Mouse (Mus musculus) cerebellum, postnatal 25 days (tissue): ENCODE data around the gene Stat3.
A peak's percentile ranks its signal among the peaks of the same experiment; 100 is the strongest.

Source experiments
- DNase-seq, 2 experiments: peaks; one replicate each; pipeline ENCODE4 v3.0.0; 2021; ENCODE audit warnings: mixed read lengths in 2 of 2

Gene Stat3

GRCm38 (mm10) chr11:100939512-100940151 lies at the start of gene Stat3:
Stat3 (minus strand) TSS chr11:100939540.
- peak; percentile 100 for DNase-seq

- no peak for DNase-seq
Observed at GRCm38 (mm10) chr11:100988674-100989073, 49.3 kb upstream of the Stat3 start.

GRCm38 (mm10) chr11:100985607-100986006 lies 46.3 kb upstream of the Stat3 start:
- DNase-seq, result no peak

GRCm38 (mm10) chr11:100983778-100984131 lies 44.4 kb upstream of the Stat3 start:
- no peak for DNase-seq

- peak; percentile 83 to 91 for DNase-seq
Observed at GRCm38 (mm10) chr11:100983125-100983777, 43.9 kb upstream of the Stat3 start.

DNA sequence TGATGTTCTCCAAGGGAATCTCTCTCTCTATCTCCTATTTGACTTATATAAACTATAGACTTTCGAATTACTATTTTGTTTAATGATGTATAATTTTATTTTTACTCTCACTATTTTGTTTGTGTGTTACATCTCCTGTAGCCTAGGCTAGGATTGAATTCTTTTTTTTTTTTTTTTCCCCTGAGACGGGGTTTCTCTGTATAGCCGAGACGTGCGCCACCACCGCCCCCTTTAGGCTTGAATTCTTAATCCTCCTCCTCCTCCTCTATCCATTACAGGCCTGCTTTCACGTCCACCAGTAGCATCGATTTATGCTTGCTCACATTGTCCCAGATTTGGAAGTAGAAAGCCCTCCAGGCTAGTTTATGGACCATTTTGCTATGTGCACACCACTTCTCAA lies 42.7 kb upstream of the Stat3 start:
- no peak for DNase-seq

DNA sequence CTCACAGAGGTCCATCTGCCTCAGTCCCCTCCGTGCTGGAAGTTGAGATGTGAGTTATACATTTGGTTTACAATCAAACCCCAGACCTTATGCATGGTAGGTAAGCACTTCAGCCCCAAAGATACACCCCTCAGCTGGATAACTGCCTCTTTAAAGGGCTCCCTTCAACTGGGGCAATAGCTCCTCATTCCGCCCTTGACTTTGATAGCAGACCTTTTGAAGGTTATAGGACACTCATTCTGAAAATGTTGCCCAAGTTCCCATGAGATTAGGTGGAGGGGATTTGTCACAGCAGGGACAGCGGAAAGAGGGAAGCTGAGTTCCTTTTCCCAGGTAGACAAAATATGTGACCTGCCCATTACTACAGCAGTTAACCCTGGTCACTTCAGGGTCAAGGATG lies 41.9 kb upstream of the Stat3 start:
- DNase-seq, result no peak

- DNase-seq, result no peak
Observed at GRCm38 (mm10) chr11:100980438-100980837, 41.1 kb upstream of the Stat3 start.

DNA sequence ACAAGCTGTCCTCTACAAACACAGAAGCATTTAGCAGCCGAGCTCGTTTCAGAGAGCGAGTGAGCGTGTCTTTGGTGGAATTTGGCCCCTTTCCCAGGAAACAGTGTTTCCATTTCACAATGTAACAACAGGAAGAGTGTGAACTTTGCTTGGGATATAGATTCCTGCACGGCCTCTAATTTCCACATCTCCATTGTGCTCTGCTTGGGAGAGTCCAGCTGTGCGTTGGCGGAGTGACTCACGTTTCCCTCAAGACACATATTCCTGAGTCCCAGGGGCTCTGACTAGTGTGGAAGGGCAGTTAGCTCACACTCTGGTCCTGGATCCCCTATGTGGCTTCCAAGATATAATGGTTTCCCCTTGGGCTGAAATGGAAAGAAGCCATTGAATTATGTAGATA lies 40.5 kb upstream of the Stat3 start:
- no peak for DNase-seq

DNA sequence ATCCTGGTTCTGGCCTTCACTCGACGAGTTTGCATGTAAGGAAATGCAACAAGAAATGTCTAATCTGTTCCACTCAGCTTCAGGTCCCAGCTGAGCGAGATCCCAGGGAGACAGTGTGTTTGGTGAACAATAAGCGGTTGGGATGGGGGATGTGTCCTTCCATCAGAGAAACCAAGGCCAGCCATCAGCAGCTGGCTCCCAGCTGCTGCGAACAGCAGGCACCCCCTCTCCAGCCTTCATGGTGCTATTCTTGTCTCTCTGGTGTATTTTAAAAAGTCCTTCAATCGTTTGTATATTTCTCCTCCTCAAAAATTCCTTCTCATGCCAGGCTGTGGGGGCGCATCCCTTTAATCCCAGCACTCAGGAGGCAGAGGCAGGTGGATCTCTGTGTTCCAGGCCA lies 35.9 kb upstream of the Stat3 start:
- DNase-seq, result no peak

DNA sequence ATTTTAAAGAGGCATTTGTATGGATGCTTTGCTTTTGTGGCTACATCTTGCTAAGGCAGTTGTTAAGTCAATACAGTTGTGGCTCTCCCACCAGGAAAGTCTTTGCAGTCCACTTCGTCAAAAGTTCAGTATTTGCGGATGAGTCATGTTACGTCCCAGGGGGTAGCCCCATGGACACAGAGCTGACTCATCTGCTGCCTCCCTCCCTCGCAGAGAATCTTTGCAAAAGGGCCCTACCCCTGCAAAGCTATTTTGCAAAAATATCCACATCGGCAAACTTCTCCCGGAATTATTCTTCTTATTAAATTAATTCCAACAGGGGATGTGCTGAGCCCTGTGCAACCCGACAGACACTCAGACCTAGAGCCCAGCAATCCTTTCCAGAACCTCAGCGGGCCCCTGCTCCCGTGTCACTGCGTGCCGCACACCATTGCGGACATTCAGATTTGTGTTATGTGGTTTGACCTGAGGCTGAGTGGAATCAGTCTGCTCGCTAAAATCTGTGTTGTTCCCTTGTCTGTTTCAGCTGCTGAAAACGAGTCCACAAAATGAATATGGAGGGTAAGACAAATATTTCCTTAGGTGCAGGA lies 35.1 kb upstream of the Stat3 start:
- DNase-seq, result no peak

- DNase-seq, result no peak
Observed at GRCm38 (mm10) chr11:100973245-100973644, 33.9 kb upstream of the Stat3 start.

DNA sequence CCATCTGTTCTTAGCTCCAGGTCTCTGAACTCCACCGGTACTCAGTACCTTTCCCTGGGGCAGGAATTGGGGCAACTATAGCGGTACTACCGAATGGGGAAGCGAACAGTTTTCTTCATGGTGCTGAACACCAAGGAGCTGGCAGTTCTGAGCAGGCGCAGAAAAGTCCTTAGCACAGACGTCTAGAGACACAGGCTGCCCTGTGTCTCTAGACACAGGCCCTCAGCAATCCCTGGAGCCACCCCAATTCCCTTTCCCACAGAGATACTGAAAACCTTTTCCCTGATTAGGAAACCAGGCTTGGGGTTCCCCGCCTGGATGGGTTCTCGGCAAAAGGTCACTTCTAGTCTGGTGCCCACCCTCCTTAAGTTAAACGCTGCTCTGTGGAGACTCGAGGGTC lies 32.1 kb upstream of the Stat3 start:
- no peak for DNase-seq

GRCm38 (mm10) chr11:100970557-100970937 lies 31.2 kb upstream of the Stat3 start, which contains the start of gene Cavin1:
Cavin1 (minus strand) TSS chr11:100970887.
- DNase-seq, result peak; percentile 64 to 77

GRCm38 (mm10) chr11:100969744-100970556 lies 30.6 kb upstream of the Stat3 start:
- peak; percentile 27 to 33 for DNase-seq

GRCm38 (mm10) chr11:100969189-100969743 lies 29.9 kb upstream of the Stat3 start:
- DNase-seq, result peak in 1 of 2 experiments; percentile 14

DNA sequence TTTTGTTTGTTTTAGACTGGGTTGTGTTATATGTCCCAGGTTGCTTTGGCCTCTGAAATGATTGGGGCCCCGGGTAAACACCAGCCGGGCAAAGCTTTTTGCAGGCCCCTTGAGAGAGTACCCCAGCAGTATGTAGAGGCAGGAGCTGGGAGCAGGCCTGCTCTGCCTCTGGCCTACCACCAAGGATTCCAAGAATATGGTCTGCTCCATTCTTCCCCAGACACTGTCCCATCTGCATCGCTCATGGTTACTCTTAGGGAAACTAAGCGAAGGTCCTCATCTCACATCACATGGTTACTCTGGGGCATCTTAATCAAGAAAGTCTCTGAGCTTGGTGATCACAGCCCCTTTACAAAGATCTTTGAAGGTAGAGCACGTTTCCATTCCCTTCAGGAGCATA lies 29.2 kb upstream of the Stat3 start:
- DNase-seq, result no peak

GRCm38 (mm10) chr11:100967881-100968420 lies 28.6 kb upstream of the Stat3 start:
- no peak for DNase-seq

DNA sequence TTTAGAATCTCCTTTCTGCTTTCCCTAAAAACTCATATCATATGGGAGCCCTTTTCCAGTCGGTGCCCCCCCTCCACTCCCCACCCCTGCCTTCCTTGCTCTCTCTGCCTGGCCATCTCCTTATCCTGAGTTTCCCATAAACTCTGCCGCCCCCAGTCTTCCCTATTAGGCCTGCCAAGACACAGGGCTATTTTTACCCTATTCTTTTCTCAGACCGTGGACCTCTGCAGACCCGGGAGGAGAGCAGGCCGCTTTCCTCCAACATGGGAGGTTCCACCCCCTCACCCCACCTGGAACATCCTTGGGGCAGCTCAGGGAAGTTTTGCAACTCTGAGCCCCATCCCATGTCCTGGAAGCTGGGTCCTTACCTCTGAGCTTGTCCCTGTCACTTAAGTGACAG lies 28.0 kb upstream of the Stat3 start:
- DNase-seq, result no peak

DNA sequence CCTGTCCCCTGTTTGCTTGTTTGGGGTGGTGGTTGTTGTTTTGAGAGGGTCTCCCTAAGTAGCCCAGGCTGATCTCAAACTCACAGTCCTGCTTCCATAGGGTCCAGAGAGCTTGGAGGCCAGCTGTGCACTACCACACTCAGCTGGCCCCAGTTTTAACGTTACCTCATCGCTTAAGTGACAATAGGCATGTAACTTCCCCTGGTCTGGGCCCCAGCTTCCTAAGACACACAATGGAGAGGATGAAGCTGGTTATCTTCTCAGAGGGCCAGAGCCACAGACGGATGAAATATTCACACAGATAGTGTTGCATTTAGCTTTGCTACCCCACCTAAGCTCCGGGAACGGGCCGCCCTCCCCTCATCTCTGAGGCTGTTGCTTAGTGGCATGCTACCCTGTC lies 26.4 kb upstream of the Stat3 start:
- no peak for DNase-seq

DNA sequence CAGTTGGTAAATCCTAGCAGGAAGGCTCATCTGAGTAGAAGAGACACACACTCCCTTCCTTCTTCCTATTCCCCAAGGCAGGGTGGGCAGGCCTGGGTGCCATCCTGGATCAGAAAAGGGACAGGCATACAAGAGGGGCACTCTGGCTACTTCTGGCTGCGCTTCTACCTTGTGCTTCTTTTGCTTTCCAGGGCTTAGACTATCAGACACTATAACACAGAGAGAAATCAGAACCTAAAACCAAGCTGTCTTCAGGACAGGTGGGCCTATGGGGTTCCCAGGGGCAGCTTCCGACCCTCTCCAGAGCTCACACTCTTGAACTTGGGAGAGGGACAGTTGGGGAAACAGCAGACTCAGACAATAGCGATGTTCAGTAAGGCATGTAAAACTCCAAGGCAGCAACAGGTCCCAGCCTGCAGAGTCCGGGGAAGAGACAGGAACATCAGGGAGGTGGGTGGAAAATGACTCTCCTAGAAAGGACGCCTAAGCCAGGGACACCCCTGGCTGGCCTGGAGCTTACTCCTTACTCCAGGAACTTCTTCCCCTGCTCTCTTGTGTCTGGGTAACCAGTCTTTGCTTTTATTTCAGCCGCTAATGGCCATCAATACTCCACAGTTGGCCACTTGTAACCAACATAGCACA lies 25.7 kb upstream of the Stat3 start:
- DNase-seq, result no peak

GRCm38 (mm10) chr11:100964180-100964579 lies 24.8 kb upstream of the Stat3 start:
- no peak for DNase-seq
